Mouse (Mus musculus): ENCODE results near the gene Mvb12b. TPM values are rescaled to one million over a fixed set of nuclear protein-coding genes. Genes with fewer than 3 reads are reported as not detected.

The Mvb12b gene
- polyA plus RNA-seq, 1 experiment from 2014 or later, result 60.5 TPM

GRCm38 (mm10) chr2:33784721-33785120 is 103.0 kb downstream of the Mvb12b start:
- Histone ChIP-seq H3K36me3 (peaks cover 5% of the 10 kb centered on the region), H3K4me2 (no peak overlapping the region), H3K27ac (replicated peaks) (no peak overlapping the region), H3K4me3 (no peak overlapping the region), H3K27me3 (no peaks in the 10 kb centered on the region), H3K9ac (no peak overlapping the region), H3K9me3 (no peaks in the 10 kb centered on the region), H3K4me1 (replicated peaks) (peaks cover 71% of the 10 kb centered on the region)
- WGBS, result 63% methylated on average over 1 of the region's 1 CpGs
- no peak for ATAC-seq (ENCODE audit: low read depth)

GRCm38 (mm10) chr2:33783419-33783818 is 104.3 kb downstream of the Mvb12b start:
- no peak overlapping the region for H3K9ac ChIP-seq
- H3K27ac ChIP-seq (replicated peaks), result no peak overlapping the region; the same call in 1 of the 2 replicates
- H3K9me3 ChIP-seq, result no peaks in the 10 kb centered on the region
- 83% methylated on average over 7 of the region's 7 CpGs for WGBS
- peaks cover 18% of the 10 kb centered on the region for H3K36me3 ChIP-seq
- no peak overlapping the region for H3K4me3 ChIP-seq
- H3K27me3 ChIP-seq, result no peaks in the 10 kb centered on the region
- H3K4me1 ChIP-seq (replicated peaks), result peaks cover 59% of the 10 kb centered on the region
- no peak for ATAC-seq (ENCODE audit: low read depth)
- no peak overlapping the region for H3K4me2 ChIP-seq

DNA sequence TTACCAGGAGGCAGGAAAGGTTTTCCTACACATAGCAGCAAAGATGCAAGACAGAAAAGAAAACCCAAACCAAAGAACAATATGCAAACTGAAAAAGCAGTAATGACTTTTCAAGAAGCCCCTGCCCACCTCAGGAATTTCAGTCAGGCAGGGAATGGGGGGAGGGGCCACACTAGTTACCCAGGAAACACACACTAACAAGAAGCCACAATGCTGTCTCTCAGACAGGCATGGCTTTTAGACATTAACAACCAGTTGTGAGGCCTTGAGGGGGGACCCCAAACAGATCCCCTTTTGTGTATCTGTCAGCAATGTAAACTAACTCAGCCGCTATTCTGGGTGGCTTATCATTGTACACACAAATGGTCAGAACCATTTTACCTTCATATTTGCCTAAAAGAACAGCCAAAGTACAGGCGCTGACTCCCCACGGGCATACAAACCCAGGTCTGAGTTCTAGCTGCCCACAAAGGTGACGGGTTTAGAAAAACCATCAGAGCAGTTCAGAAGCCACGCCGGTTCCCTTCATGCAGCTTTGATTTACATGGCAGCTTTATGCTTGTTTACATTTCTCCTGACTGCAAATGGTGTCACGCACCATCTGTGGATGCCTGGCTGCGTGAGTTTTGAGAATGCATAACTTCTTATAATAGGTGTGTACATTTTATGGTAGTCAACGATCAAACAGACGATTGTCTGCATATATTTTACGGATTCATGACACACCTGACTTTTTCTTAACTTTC is 105.9 kb downstream of the Mvb12b start:
- no peak overlapping the region for H3K4me3 ChIP-seq
- no peak overlapping the region for H3K9ac ChIP-seq
- H3K36me3 ChIP-seq, result peaks cover 31% of the 10 kb centered on the region
- 24% methylated on average over 11 of the region's 11 CpGs for WGBS
- H3K4me1 ChIP-seq (replicated peaks), result peaks cover 44% of the 10 kb centered on the region
- H3K4me2 ChIP-seq, result 0 out of 2 replicates have a peak overlapping the region, but pooled peaks have one; percentile 2
- H3K27me3 ChIP-seq, result no peaks in the 10 kb centered on the region
- H3K9me3 ChIP-seq, result peaks cover 5% of the 10 kb centered on the region; the same call in 1 of the 2 replicates
- H3K27ac ChIP-seq (replicated peaks), result peak overlapping the region; percentile 46
- no peak for ATAC-seq (ENCODE audit: low read depth)

GRCm38 (mm10) chr2:33778466-33778865 is 109.3 kb downstream of the Mvb12b start:
- no peak overlapping the region for H3K27ac ChIP-seq (replicated peaks)
- peaks cover 36% of the 10 kb centered on the region for H3K4me1 ChIP-seq (replicated peaks)
- 97% methylated on average over 4 of the region's 4 CpGs for WGBS

GRCm38 (mm10) chr2:33777051-33777450 is 110.7 kb downstream of the Mvb12b start:
- no peak for ATAC-seq (ENCODE audit: low read depth)
- Histone ChIP-seq H3K4me1 (replicated peaks) (peaks cover 44% of the 10 kb centered on the region), H3K4me2 (no peak overlapping the region), H3K9ac (no peak overlapping the region), H3K4me3 (no peak overlapping the region), H3K36me3 (peaks cover 41% of the 10 kb centered on the region), H3K27ac (replicated peaks) (no peak overlapping the region), H3K27me3 (no peaks in the 10 kb centered on the region), H3K9me3 (peaks cover 5% of the 10 kb centered on the region; the same call in 1 of the 2 replicates)
- WGBS, result 97% methylated on average over 11 of the region's 11 CpGs

More at GRCm38 (mm10) chr2:33778466-33778865, 109.3 kb downstream of the Mvb12b start:
- no peak overlapping the region for H3K4me3 ChIP-seq
- H3K27me3 ChIP-seq, result no peaks in the 10 kb centered on the region
- H3K9ac ChIP-seq, result no peak overlapping the region
- peaks cover 5% of the 10 kb centered on the region; the same call in 1 of the 2 replicates for H3K9me3 ChIP-seq
- H3K36me3 ChIP-seq, result peaks cover 42% of the 10 kb centered on the region
- H3K4me2 ChIP-seq, result no peak overlapping the region
- ATAC-seq (ENCODE audit: low read depth), result no peak

- peaks cover 41% of the 10 kb centered on the region for H3K36me3 ChIP-seq
- no peak overlapping the region for H3K9ac ChIP-seq
- H3K4me2 ChIP-seq, result no peak overlapping the region
- no peaks in the 10 kb centered on the region for H3K27me3 ChIP-seq
- peaks cover 5% of the 10 kb centered on the region; the same call in 1 of the 2 replicates for H3K9me3 ChIP-seq
- 84% methylated on average over 2 of the region's 2 CpGs for WGBS
- no peak overlapping the region for H3K4me3 ChIP-seq
- ATAC-seq (ENCODE audit: low read depth), result no peak
- 0 out of 2 replicates have a peak overlapping the region, but pooled peaks have one; percentile 46 for H3K27ac ChIP-seq (replicated peaks)
- H3K4me1 ChIP-seq (replicated peaks), result peaks cover 48% of the 10 kb centered on the region
Measured at GRCm38 (mm10) chr2:33774884-33775283, 112.9 kb downstream of the Mvb12b start.

GRCm38 (mm10) chr2:33774106-33774505 is 113.6 kb downstream of the Mvb12b start:
- peaks cover 5% of the 10 kb centered on the region; the same call in 1 of the 2 replicates for H3K9me3 ChIP-seq
- H3K27ac ChIP-seq (replicated peaks), result peak overlapping the region; percentile 46; the same call in 1 of the 2 replicates
- H3K9ac ChIP-seq, result no peak overlapping the region
- peaks cover 34% of the 10 kb centered on the region for H3K36me3 ChIP-seq
- peaks cover 52% of the 10 kb centered on the region for H3K4me1 ChIP-seq (replicated peaks)
- H3K27me3 ChIP-seq, result no peaks in the 10 kb centered on the region
- no peak overlapping the region for H3K4me3 ChIP-seq
- 49% methylated on average over 4 of the region's 4 CpGs for WGBS
- H3K4me2 ChIP-seq, result no peak overlapping the region
- no peak for ATAC-seq (ENCODE audit: low read depth)

- Histone ChIP-seq H3K4me3 (no peak overlapping the region), H3K36me3 (peaks cover 17% of the 10 kb centered on the region), H3K9me3 (no peaks in the 10 kb centered on the region), H3K4me2 (no peak overlapping the region), H3K27me3 (no peaks in the 10 kb centered on the region), H3K27ac (replicated peaks) (peak overlapping the region; percentile 79), H3K4me1 (replicated peaks) (peaks cover 52% of the 10 kb centered on the region), H3K9ac (0 out of 2 replicates have a peak overlapping the region, but pooled peaks have one; percentile 26)
- ATAC-seq (ENCODE audit: low read depth), result no peak
- WGBS, result 39% methylated on average over 9 of the region's 9 CpGs
Measured at GRCm38 (mm10) chr2:33772439-33772838, 115.3 kb downstream of the Mvb12b start.

- H3K9ac ChIP-seq, result no peak overlapping the region
- H3K4me1 ChIP-seq (replicated peaks), result peaks cover 52% of the 10 kb centered on the region
- no peaks in the 10 kb centered on the region for H3K9me3 ChIP-seq
- no peak overlapping the region; the same call in 1 of the 2 replicates for H3K27ac ChIP-seq (replicated peaks)
- ATAC-seq (ENCODE audit: low read depth), result no peak
- no peaks in the 10 kb centered on the region for H3K27me3 ChIP-seq
- no peak overlapping the region for H3K4me2 ChIP-seq
- 60% methylated on average over 10 of the region's 10 CpGs for WGBS
- H3K4me3 ChIP-seq, result no peak overlapping the region
- H3K36me3 ChIP-seq, result peaks cover 14% of the 10 kb centered on the region; the same call in 1 of the 2 replicates
Measured at GRCm38 (mm10) chr2:33771388-33771787, 116.4 kb downstream of the Mvb12b start.

- H3K9ac ChIP-seq, result no peak overlapping the region
- 81% methylated on average over 4 of the region's 4 CpGs for WGBS
- no peaks in the 10 kb centered on the region for H3K9me3 ChIP-seq
- H3K4me2 ChIP-seq, result no peak overlapping the region
- H3K4me3 ChIP-seq, result no peak overlapping the region
- ATAC-seq (ENCODE audit: low read depth), result no peak
- H3K27ac ChIP-seq (replicated peaks), result no peak overlapping the region
- no peaks in the 10 kb centered on the region for H3K27me3 ChIP-seq
- peaks cover 10% of the 10 kb centered on the region; the same call in 1 of the 2 replicates for H3K36me3 ChIP-seq
- H3K4me1 ChIP-seq (replicated peaks), result peaks cover 52% of the 10 kb centered on the region
Measured at GRCm38 (mm10) chr2:33770526-33771130, 117.1 kb downstream of the Mvb12b start.

- H3K9me3 ChIP-seq, result no peaks in the 10 kb centered on the region
- H3K36me3 ChIP-seq, result 0 out of 2 replicates have a peak, but pooled peaks cover 18% of the 10 kb centered on the region
- peaks cover 22% of the 10 kb centered on the region for H3K4me1 ChIP-seq (replicated peaks)
- H3K4me2 ChIP-seq, result no peak overlapping the region
- H3K27ac ChIP-seq (replicated peaks), result no peak overlapping the region
- WGBS, result 46% methylated on average over 6 of the region's 8 CpGs
- ATAC-seq (ENCODE audit: low read depth), result peak; percentile 30
- no peaks in the 10 kb centered on the region for H3K27me3 ChIP-seq
- no peak overlapping the region for H3K4me3 ChIP-seq
- no peak overlapping the region for H3K9ac ChIP-seq
Measured at GRCm38 (mm10) chr2:33764476-33764875, 123.3 kb downstream of the Mvb12b start.

DNA sequence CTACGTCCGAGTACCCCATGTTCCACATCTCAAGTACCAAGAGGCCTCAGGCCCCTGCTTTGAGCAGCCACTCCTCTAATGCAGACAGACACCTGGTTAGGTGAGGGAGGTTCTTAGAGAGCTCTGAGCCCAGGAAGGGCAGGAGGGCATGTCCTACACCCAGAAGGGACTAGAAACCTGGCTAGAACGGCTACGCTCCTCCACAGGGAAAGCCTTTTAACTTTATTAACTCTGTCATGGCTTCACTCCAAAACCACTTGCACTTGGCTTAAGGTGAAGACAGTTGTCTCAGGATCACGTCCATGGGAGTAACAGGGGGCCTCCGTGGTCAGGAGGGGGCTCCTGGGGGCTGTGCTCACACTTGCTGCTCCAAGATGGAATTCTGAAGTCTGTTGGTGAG is 125.5 kb downstream of the Mvb12b start:
- H3K4me2 ChIP-seq, result no peak overlapping the region
- no peak overlapping the region for H3K9ac ChIP-seq
- WGBS, result 80% methylated on average over 6 of the region's 6 CpGs

More for the DNA sequence above, 125.5 kb downstream of the Mvb12b start:
- Histone ChIP-seq H3K27ac (replicated peaks) (no peak overlapping the region), H3K4me3 (no peak overlapping the region), H3K27me3 (no peaks in the 10 kb centered on the region), H3K9me3 (no peaks in the 10 kb centered on the region), H3K4me1 (replicated peaks) (peaks cover 30% of the 10 kb centered on the region), H3K36me3 (0 out of 2 replicates have a peak, but pooled peaks cover 18% of the 10 kb centered on the region)
- ATAC-seq (ENCODE audit: low read depth), result no peak

All from neural tube, embryonic 13.5 days (tissue).